ENCODE assay signal across 9 mouse cellular contexts in the genomic region with DNA sequence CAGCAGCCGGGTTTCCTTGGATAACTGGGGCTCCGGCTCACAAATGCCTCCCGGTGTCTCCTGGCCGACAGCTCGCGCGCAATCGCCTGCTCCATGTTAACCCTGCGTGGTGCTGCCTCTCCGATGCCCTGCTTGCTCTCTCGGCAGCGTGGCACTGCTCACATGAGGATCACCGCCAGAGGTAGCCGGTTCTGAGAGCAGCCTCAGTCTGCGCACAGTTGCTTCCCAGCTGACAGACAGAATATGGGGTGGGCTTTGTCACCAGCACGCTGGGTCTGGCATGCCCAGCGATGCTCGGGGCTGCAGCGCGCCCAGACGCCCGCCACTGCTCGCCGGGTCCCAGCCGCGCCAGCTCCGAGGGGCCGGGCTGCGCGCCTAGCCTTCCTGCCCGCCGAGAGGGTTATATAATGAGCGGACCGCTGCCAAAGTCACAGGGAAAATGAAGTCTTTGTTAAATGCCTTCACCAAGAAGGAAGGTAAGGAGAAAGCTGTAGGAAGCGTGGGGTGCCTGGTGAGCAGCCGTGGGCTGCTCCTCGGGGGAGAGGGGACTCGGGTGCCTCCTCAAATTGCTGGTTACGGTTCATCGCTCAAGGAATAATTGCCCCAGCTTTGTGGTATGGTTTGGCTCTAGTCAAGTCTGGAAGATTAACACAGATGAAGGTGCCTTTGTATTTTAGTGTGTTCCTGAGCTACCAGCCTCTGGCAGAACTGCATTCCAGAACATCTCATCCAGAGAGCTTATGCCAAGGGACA.
DNase-seq lines count a peak whose midpoint lies in the region; ATAC-seq and TF ChIP-seq lines count a peak whose summit lies in the region.
"Had no signal": no experiment of that assay in that cellular context is flagged by ENCODE, and none has a peak within 500 bp of the region (broad histone marks: within the 10 kb centered on the region; RNA-seq: fewer than 3 reads in every experiment).

No protein-coding gene starts in this region.

- H3K27ac ChIP-seq in embryonic facial prominence, embryonic 15.5 days (replicated peaks) = no peak overlapping the region
- H3K27ac ChIP-seq in hindbrain, embryonic 14.5 days = peak overlapping the region; percentile 89
- H3K27ac ChIP-seq in left cerebral cortex, adult 2 months = peak overlapping the region; percentile 99
- peak overlapping the region; percentile 95 for H3K27ac ChIP-seq in olfactory bulb, adult 2 months (ENCODE audit: insufficient read depth, low read depth, low read length)

- no peak for ATAC-seq in embryonic facial prominence, embryonic 15.5 days (ENCODE audit: insufficient number of reproducible peaks, low FRiP score, low TSS enrichment, low read depth)
- peak; percentile 82 for ATAC-seq in hindbrain, embryonic 14.5 days (ENCODE audit: low FRiP score)

- no peak overlapping the region for H3K9ac ChIP-seq in embryonic facial prominence, embryonic 15.5 days
- H3K9ac ChIP-seq in hindbrain, embryonic 14.5 days = peak overlapping the region; percentile 79

- intact Hi-C loops in left cerebral cortex, adult 2 months (cut with DNase I) = loop anchor here (1.0 to 10.0 kb wide), 5 partner anchors 33 to 351 kb away; partner anchors contain the start of genes Dhcr7 and Nadsyn1

- peak; percentile 52; the same call in 1 of the 2 replicates for TF ChIP-seq POLR2A in olfactory bulb, adult 2 months (IDR thresholded peaks at IDR 0.05; ENCODE audit: insufficient read depth, low read depth, low read length)

- no peaks in the 10 kb centered on the region for H3K9me3 ChIP-seq in embryonic facial prominence, embryonic 15.5 days (replicated peaks)
- no peaks in the 10 kb centered on the region for H3K9me3 ChIP-seq in hindbrain, embryonic 14.5 days (ENCODE audit: control insufficient read depth, low read length)
- H3K9me3 ChIP-seq: megakaryocyte, embryonic 14.5 days had no signal

- H3K4me3 ChIP-seq in embryonic facial prominence, embryonic 15.5 days (replicated peaks) = peak overlapping the region; percentile 30
- peak overlapping the region; percentile 43 for H3K4me3 ChIP-seq in hindbrain, embryonic 14.5 days (replicated peaks; ENCODE audit: low read length)
- H3K4me3 ChIP-seq in left cerebral cortex, adult 2 months = peak overlapping the region; percentile 45
- H3K4me3 ChIP-seq in olfactory bulb, adult 2 months (ENCODE audit: insufficient read depth, low read depth, low read length) = peak overlapping the region; percentile 63
- H3K4me3 ChIP-seq: megakaryocyte, embryonic 14.5 days had no signal

- WGBS in embryonic facial prominence, embryonic 15.5 days = 2% methylated on average over 40 of the region's 40 CpGs
- 3% methylated on average over 40 of the region's 40 CpGs for WGBS in hindbrain, embryonic 14.5 days
- 1% methylated on average over 40 of the region's 40 CpGs for WGBS in olfactory bulb, adult 2 months

- peak overlapping the region; percentile 57 for H3K4me2 ChIP-seq in embryonic facial prominence, embryonic 15.5 days (replicated peaks)
- peak overlapping the region; percentile 63 for H3K4me2 ChIP-seq in hindbrain, embryonic 14.5 days (replicated peaks)

- H3K27me3 ChIP-seq in embryonic facial prominence, embryonic 15.5 days = peaks cover 49% of the 10 kb centered on the region
- 0 out of 2 replicates have a peak, but pooled peaks cover 4% of the 10 kb centered on the region for H3K27me3 ChIP-seq in hindbrain, embryonic 14.5 days (ENCODE audit: control insufficient read depth, insufficient read depth, low read length)

- H3K36me3 ChIP-seq in embryonic facial prominence, embryonic 15.5 days = no peaks in the 10 kb centered on the region
- no peaks in the 10 kb centered on the region for H3K36me3 ChIP-seq in hindbrain, embryonic 14.5 days (replicated peaks; ENCODE audit: control insufficient read depth, insufficient read depth)

- DNase-seq in ovary, postnatal 36 days (ENCODE audit: low spot score) = peak; percentile 13
- no peak for DNase-seq in ovary, postnatal 10 days (ENCODE audit: low spot score)
- peak; percentile 70 for DNase-seq in hindbrain, embryonic 14.5 days (ENCODE audit: low spot score)
- DNase-seq in left cerebral cortex, adult 2 months (ENCODE audit: extremely low spot score in 1 of 2, low spot score in 2 of 2) = peak; percentile 62 to 74
- DNase-seq in MN1 (ENCODE audit: low spot score) = no peak
- no peak for DNase-seq in urinary bladder, postnatal 10 days (ENCODE audit: low spot score)

- no peak for TF ChIP-seq CTCF in left cerebral cortex, adult 2 months (IDR thresholded peaks at IDR 0.05)
- no peak for TF ChIP-seq CTCF in olfactory bulb, adult 2 months (IDR thresholded peaks at IDR 0.05; ENCODE audit: insufficient read depth, low read depth, low read length)

- peaks cover 15% of the 10 kb centered on the region; the same call in 1 of the 2 replicates for H3K4me1 ChIP-seq in embryonic facial prominence, embryonic 15.5 days
- H3K4me1 ChIP-seq in hindbrain, embryonic 14.5 days (replicated peaks; ENCODE audit: control insufficient read depth, insufficient read depth, low read length) = peaks cover 32% of the 10 kb centered on the region
- H3K4me1 ChIP-seq in olfactory bulb, adult 2 months (ENCODE audit: control insufficient read depth, insufficient read depth, low read length) = peaks cover 34% of the 10 kb centered on the region
- H3K4me1 ChIP-seq: megakaryocyte, embryonic 14.5 days had no signal

Comparison
In these comparisons a context has a peak if more than half of its experiments do, and no peak if none do; other contexts are left out.
1. DNase-seq: peak in ovary, postnatal 36 days (single experiment), hindbrain, embryonic 14.5 days (single experiment) and left cerebral cortex, adult 2 months (2 of 2); none in ovary, postnatal 10 days (single experiment), MN1 (single experiment) and urinary bladder, postnatal 10 days (single experiment).
2. Peak in every context shown above with its lines, with median percentiles within 50 percentile points of each other: H3K4me3 ChIP-seq.